Comparison of ENCODE assay signal across 22 mouse cellular contexts in genomic region chr1:88488957-88489356, GRCm38 (mm10). TPM values are rescaled to one million over a fixed set of nuclear protein-coding genes. Genes with fewer than 3 reads are reported as not detected.
DNase-seq lines count a peak whose midpoint lies in the region; ATAC-seq lines count a peak whose summit lies in the region.
"Had no signal": no experiment of that assay in that cellular context is flagged by ENCODE, and none has a peak within 500 bp of the region (broad histone marks: within the 10 kb centered on the region; RNA-seq: fewer than 3 reads in every experiment).

No protein-coding gene starts in this region.

- ATAC-seq in kidney, embryonic 15.5 days (replicated peaks; ENCODE audit: low FRiP score): no peak
- peak; percentile 50; the same call in 1 of the 2 replicates for ATAC-seq in heart, embryonic 14.5 days (ENCODE audit: insufficient number of reproducible peaks, insufficient read depth, low FRiP score, low read depth)
- no peak for ATAC-seq in liver, embryonic 15.5 days (ENCODE audit: insufficient read depth)
- ATAC-seq: intestine, embryonic 15.5 days had no signal

- no peak overlapping the region for H3K4me2 ChIP-seq in kidney, embryonic 15.5 days
- H3K4me2 ChIP-seq in heart, embryonic 14.5 days (ENCODE audit: low read length): peak overlapping the region; percentile 41
- H3K4me2 ChIP-seq in liver, embryonic 15.5 days: no peak overlapping the region; the same call in 1 of the 2 replicates
- H3K4me2 ChIP-seq: hindbrain, embryonic 15.5 days; intestine, embryonic 15.5 days had no signal

- H3K9me3 ChIP-seq in kidney, embryonic 15.5 days (replicated peaks): no peaks in the 10 kb centered on the region
- no peaks in the 10 kb centered on the region for H3K9me3 ChIP-seq in heart, embryonic 10.5 days
- no peaks in the 10 kb centered on the region for H3K9me3 ChIP-seq in heart, embryonic 14.5 days (ENCODE audit: control insufficient read depth, low read length)
- no peaks in the 10 kb centered on the region for H3K9me3 ChIP-seq in liver, embryonic 15.5 days (replicated peaks)
- H3K9me3 ChIP-seq: hindbrain, embryonic 15.5 days; intestine, embryonic 15.5 days; midbrain, embryonic 10.5 days had no signal

- 0 out of 2 replicates have a peak overlapping the region, but pooled peaks have one; percentile 45 for H3K27ac ChIP-seq in kidney, embryonic 15.5 days
- peak overlapping the region; percentile 90 for H3K27ac ChIP-seq in heart, embryonic 10.5 days
- H3K27ac ChIP-seq in heart, embryonic 14.5 days (replicated peaks in 1 of 2; ENCODE audit: control insufficient read depth in 1 of 2, insufficient read depth in 1 of 2, low read depth in 2 of 2, low read length in 2 of 2): peak overlapping the region; percentile 61 to 75
- H3K27ac ChIP-seq in liver, embryonic 15.5 days (replicated peaks): peak overlapping the region; percentile 59
- H3K27ac ChIP-seq: hindbrain, embryonic 15.5 days; intestine, embryonic 15.5 days; macrophage; midbrain, embryonic 10.5 days; stomach, postnatal 0 days had no signal

- no peak overlapping the region for H3K9ac ChIP-seq in kidney, embryonic 15.5 days
- H3K9ac ChIP-seq in heart, embryonic 14.5 days (ENCODE audit: low read length): no peak overlapping the region
- H3K9ac ChIP-seq in liver, embryonic 15.5 days: no peak overlapping the region
- H3K9ac ChIP-seq: hindbrain, embryonic 15.5 days; intestine, embryonic 15.5 days had no signal

- H3K4me3 ChIP-seq in kidney, embryonic 15.5 days (replicated peaks): no peak overlapping the region
- peak overlapping the region; percentile 10; the same call in 1 of the 2 replicates for H3K4me3 ChIP-seq in heart, embryonic 10.5 days
- no peak overlapping the region for H3K4me3 ChIP-seq in heart, embryonic 14.5 days (ENCODE audit: control insufficient read depth in 1 of 2, insufficient read depth in 1 of 2, low read depth in 1 of 2, low read length in 2 of 2)
- H3K4me3 ChIP-seq in liver, embryonic 15.5 days (replicated peaks): no peak overlapping the region
- H3K4me3 ChIP-seq: hindbrain, embryonic 15.5 days; intestine, embryonic 15.5 days; midbrain, embryonic 10.5 days had no signal

- H3K4me1 ChIP-seq in kidney, embryonic 15.5 days: peaks cover 20% of the 10 kb centered on the region
- H3K4me1 ChIP-seq in heart, embryonic 10.5 days: peaks cover 44% of the 10 kb centered on the region
- peaks cover 30 to 32% of the 10 kb centered on the region in 2 experiments for H3K4me1 ChIP-seq in heart, embryonic 14.5 days (ENCODE audit: control insufficient read depth in 2 of 2, insufficient read depth in 2 of 2, low read length in 2 of 2)
- H3K4me1 ChIP-seq in liver, embryonic 15.5 days (replicated peaks): peaks cover 73% of the 10 kb centered on the region
- H3K4me1 ChIP-seq: hindbrain, embryonic 15.5 days had no signal

- DNase-seq in kidney, postnatal 36 days: no peak
- DNase-seq in heart, embryonic 10.5 days (ENCODE audit: low spot score): no peak
- no peak for DNase-seq in spleen, postnatal 4 days (ENCODE audit: low spot score in 2 of 2)
- DNase-seq in adrenal gland, postnatal 25 days: no peak
- DNase-seq: cerebellum, adult 8-10 months; gastrocnemius, postnatal 10 days; layer of hippocampus, postnatal 36 days; lung, adult 18-20 months had no signal

- no peaks in the 10 kb centered on the region for H3K27me3 ChIP-seq in kidney, embryonic 15.5 days
- H3K27me3 ChIP-seq in heart, embryonic 10.5 days (ENCODE audit: insufficient read depth, poor library complexity, severe bottlenecking): no peaks in the 10 kb centered on the region
- H3K27me3 ChIP-seq in heart, embryonic 14.5 days (ENCODE audit: control insufficient read depth, insufficient read depth, low read length): no peaks in the 10 kb centered on the region
- H3K27me3 ChIP-seq in liver, embryonic 15.5 days: no peaks in the 10 kb centered on the region
- H3K27me3 ChIP-seq: hindbrain, embryonic 15.5 days; intestine, embryonic 15.5 days had no signal

- H3K36me3 ChIP-seq in kidney, embryonic 15.5 days: no peaks in the 10 kb centered on the region
- H3K36me3 ChIP-seq in heart, embryonic 10.5 days: no peaks in the 10 kb centered on the region
- no peaks in the 10 kb centered on the region for H3K36me3 ChIP-seq in heart, embryonic 14.5 days (ENCODE audit: control insufficient read depth, insufficient read depth, low read length)
- no peaks in the 10 kb centered on the region for H3K36me3 ChIP-seq in liver, embryonic 15.5 days (replicated peaks)
- H3K36me3 ChIP-seq: hindbrain, embryonic 15.5 days; intestine, embryonic 15.5 days; midbrain, embryonic 10.5 days had no signal

- WGBS in kidney, embryonic 15.5 days: 54% methylated on average over 4 of the region's 4 CpGs
- 17% methylated on average over 4 of the region's 4 CpGs for whole genome bisulfite sequencing in heart, embryonic 10.5 days
- under 1% methylated on average over 4 of the region's 4 CpGs for WGBS in heart, embryonic 14.5 days
- 11% methylated on average over 4 of the region's 4 CpGs for WGBS in liver, embryonic 15.5 days (ENCODE audit: insufficient replicate concordance)

RNA-seq across cellular contexts. Expression of gene Glrp1, which starts 20.9 kb away (rescaled TPM):
- polyA plus RNA-seq in kidney, embryonic 15.5 days (2015; fragmentation: Nextera tagmentation; extraction: Ambion mirVana): not detected in 2 replicates
- 0.10 TPM in 1 of 2 replicates, not detected in the other for polyA plus RNA-seq in heart, embryonic 10.5 days (2016; fragmentation: Nextera tagmentation; extraction: Ambion mirVana)
- 0.23 TPM in 2 replicates for polyA plus RNA-seq in heart, embryonic 14.5 days (2014; fragmentation: Nextera tagmentation; extraction: Ambion mirVana)
- polyA plus RNA-seq in liver, embryonic 15.5 days (2015; fragmentation: Nextera tagmentation; extraction: Ambion mirVana): 0.06 and 0.09 TPM in 2 replicates
- total RNA-seq in adrenal gland, postnatal 25 days (2021): not detected in 2 replicates
- total RNA-seq: adrenal gland, adult 18-20 months; gastrocnemius, postnatal 10 days; layer of hippocampus, postnatal 36 days; left cerebral cortex, postnatal 25 days; midbrain, postnatal 0 days; neutrophil, adult 5-6 weeks had no signal
- polyA plus RNA-seq: forebrain, embryonic 11.5 days; hindbrain, embryonic 15.5 days; intestine, embryonic 15.5 days; kidney, embryonic 16.5 days; midbrain, embryonic 10.5 days; stomach, postnatal 0 days had no signal
